Mouse (Mus musculus) lung, adult 2 months (tissue): Measurements from ENCODE around the gene Nav2. TPM values are rescaled to one million over a fixed set of nuclear protein-coding genes. Genes with fewer than 3 reads are reported as not detected.

ENCODE experiments used
- DNase-seq: peaks from one replicate; pipeline ENCODE4 v3.0.0; 2022
- H3K4me1 ChIP-seq: fragments of 200-500 bp; 2 replicates; pipeline ENCODE4 v1.6.1; 2011; ENCODE audit warnings: low read length; ENCODE audit not compliant: control insufficient read depth, insufficient read depth
- H3K4me3 ChIP-seq: fragments of 200-500 bp; replicated peaks from 2 replicates; pipeline ENCODE3; 2011; ENCODE audit warnings: low read depth, mild to moderate bottlenecking, control low read depth, low read length; ENCODE audit errors: extremely low read depth
- CTCF ChIP-seq: fragments of 200-500 bp; IDR thresholded peaks from 2 replicates; pipeline ENCODE4 v1.5.1; 2011; ENCODE audit warnings: mild to moderate bottlenecking, low read length, control low read depth; ENCODE audit not compliant: insufficient read depth
- POLR2A ChIP-seq: fragments of 200-500 bp; IDR thresholded peaks from 2 replicates; pipeline ENCODE4 v1.6.1; 2011; ENCODE audit warnings: low read depth, mild to moderate bottlenecking, control low read depth, low read length, borderline replicate concordance; ENCODE audit errors: extremely low read depth
- WGBS: fragments of 180-500 bp; shearing (Covaris S2); methylation state at CpG from one replicate; pipeline ENCODE4 v1.1.7; 2018; 5-methylcytosine and 5-hydroxymethylcytosine counted together
- polyA plus RNA-seq: library from polyadenylated mRNA; depleted of rRNA; stranded (reverse); fragments of >200 nt; gene quantifications from 2 replicates; pipeline ENCODE4 v1.2.3, GENCODE M21; 2012

The Nav2 gene
- polyA plus RNA-seq, 1 experiment, result 33.9 TPM

- DNase-seq, result no peak
- H3K4me3 ChIP-seq, result no peak overlapping the region
- WGBS, result 18% methylated on average over 22 of the region's 22 CpGs
- TF ChIP-seq CTCF, result no peak
- no peak for TF ChIP-seq POLR2A
- H3K4me1 ChIP-seq, result peaks cover 6% of the 10 kb centered on the region; the same call in 1 of the 2 replicates
Measured at GRCm38 (mm10) chr7:49450261-49451141, 542.0 kb downstream of the Nav2 start.

GRCm38 (mm10) chr7:49451240-49451639 lies 542.7 kb downstream of the Nav2 start:
- DNase-seq, result peak; percentile 23

GRCm38 (mm10) chr7:49452274-49452673 lies 543.8 kb downstream of the Nav2 start:
- TF ChIP-seq POLR2A (no peak), CTCF (no peak)
- DNase-seq, result no peak
- peaks cover 6% of the 10 kb centered on the region; the same call in 1 of the 2 replicates for H3K4me1 ChIP-seq
- H3K4me3 ChIP-seq, result no peak overlapping the region
- 81% methylated on average over 11 of the region's 11 CpGs for WGBS

More at GRCm38 (mm10) chr7:49451240-49451639, 542.7 kb downstream of the Nav2 start:
- H3K4me1 ChIP-seq, result peaks cover 6% of the 10 kb centered on the region; the same call in 1 of the 2 replicates
- no peak overlapping the region for H3K4me3 ChIP-seq
- 66% methylated on average over 10 of the region's 10 CpGs for WGBS
- TF ChIP-seq CTCF (no peak), POLR2A (no peak)

GRCm38 (mm10) chr7:49454601-49455000 lies 546.1 kb downstream of the Nav2 start:
- TF ChIP-seq CTCF, result no peak
- TF ChIP-seq POLR2A, result no peak
- no peak for DNase-seq
- Histone ChIP-seq H3K4me1 (peaks cover 6% of the 10 kb centered on the region; the same call in 1 of the 2 replicates), H3K4me3 (no peak overlapping the region)
- 73% methylated on average over 5 of the region's 5 CpGs for WGBS

- peaks cover under 1% of the 10 kb centered on the region; the same call in 1 of the 2 replicates for H3K4me1 ChIP-seq
- no peak for DNase-seq
- WGBS, result 65% methylated on average over 2 of the region's 2 CpGs
- no peak overlapping the region for H3K4me3 ChIP-seq
- TF ChIP-seq POLR2A, result no peak
- peak; percentile 89 for TF ChIP-seq CTCF
Measured at GRCm38 (mm10) chr7:49456148-49456547, 547.6 kb downstream of the Nav2 start.

GRCm38 (mm10) chr7:49457398-49457797 lies 548.9 kb downstream of the Nav2 start:
- WGBS, result 66% methylated on average over 10 of the region's 10 CpGs
- no peak for TF ChIP-seq CTCF
- no peak for TF ChIP-seq POLR2A
- Histone ChIP-seq H3K4me3 (no peak overlapping the region), H3K4me1 (peaks cover 6% of the 10 kb centered on the region)
- no peak for DNase-seq

GRCm38 (mm10) chr7:49457890-49458289 lies 549.4 kb downstream of the Nav2 start:
- WGBS, result 73% methylated on average over 10 of the region's 10 CpGs
- no peak for DNase-seq
- H3K4me1 ChIP-seq, result peaks cover 6% of the 10 kb centered on the region
- no peak overlapping the region for H3K4me3 ChIP-seq
- TF ChIP-seq POLR2A (no peak), CTCF (no peak)

- 8% methylated on average over 10 of the region's 10 CpGs for WGBS
- DNase-seq, result no peak
Measured at GRCm38 (mm10) chr7:49462328-49462811, 553.9 kb downstream of the Nav2 start.

GRCm38 (mm10) chr7:49467861-49468260 lies 559.3 kb downstream of the Nav2 start:
- Histone ChIP-seq H3K4me1 (no peaks in the 10 kb centered on the region), H3K4me3 (no peak overlapping the region)
- no peak for DNase-seq
- no peak for TF ChIP-seq POLR2A
- peak; percentile 71 for TF ChIP-seq CTCF
- WGBS, result 26% methylated on average over 10 of the region's 10 CpGs

More at GRCm38 (mm10) chr7:49462328-49462811, 553.9 kb downstream of the Nav2 start:
- TF ChIP-seq POLR2A (no peak), CTCF (no peak)
- Histone ChIP-seq H3K4me3 (peak overlapping the region; percentile 52), H3K4me1 (peaks cover 6% of the 10 kb centered on the region)

- Histone ChIP-seq H3K4me1 (no peaks in the 10 kb centered on the region), H3K4me3 (no peak overlapping the region)
- WGBS, result 65% methylated on average over 8 of the region's 8 CpGs
- DNase-seq, result no peak
- TF ChIP-seq POLR2A (no peak), CTCF (no peak)
Measured at GRCm38 (mm10) chr7:49468492-49469205, 560.1 kb downstream of the Nav2 start.
